Mouse (Mus musculus): ENCODE results near the gene 2410004B18Rik.
"Not testable (repeated sequence)": the region's sequence is repeated elsewhere in the genome, so short reads cannot be mapped to it uniquely, and the experiment has no call there.

The 2410004B18Rik gene

GRCm38 (mm10) chr3:145937505-145938404, at the start of gene 2410004B18Rik:
TSS of gene 2410004B18Rik (plus strand) at chr3:145938014.
- peak; percentile 86 for DNase-seq

- DNase-seq: no peak
These were observed 47.3 kb upstream of the 2410004B18Rik start for GRCm38 (mm10) chr3:145890346-145891132.

GRCm38 (mm10) chr3:145892451-145892850, 45.4 kb upstream of the 2410004B18Rik start:
- no peak for DNase-seq

- no peak for DNase-seq
These were observed 43.7 kb upstream of the 2410004B18Rik start for GRCm38 (mm10) chr3:145894131-145894530.

- DNase-seq: no peak
These were observed 40.1 kb upstream of the 2410004B18Rik start for GRCm38 (mm10) chr3:145897749-145898148.

- no peak for DNase-seq
These were observed 38.0 kb upstream of the 2410004B18Rik start for GRCm38 (mm10) chr3:145899832-145900231.

GRCm38 (mm10) chr3:145903530-145903929, 34.3 kb upstream of the 2410004B18Rik start:
- no peak for DNase-seq

- peak; percentile 23 for DNase-seq
These were observed 32.7 kb upstream of the 2410004B18Rik start for GRCm38 (mm10) chr3:145904850-145905776.

GRCm38 (mm10) chr3:145906582-145906981, 31.2 kb upstream of the 2410004B18Rik start:
- DNase-seq: no peak

- DNase-seq: no peak
These were observed 25.3 kb upstream of the 2410004B18Rik start for GRCm38 (mm10) chr3:145912512-145912911.

- no peak for DNase-seq
These were observed 24.6 kb upstream of the 2410004B18Rik start for GRCm38 (mm10) chr3:145913263-145913662.

- DNase-seq: not testable (repeated sequence)
These were observed 23.9 kb upstream of the 2410004B18Rik start for GRCm38 (mm10) chr3:145913942-145914341.

- no peak for DNase-seq
These were observed 21.4 kb upstream of the 2410004B18Rik start for GRCm38 (mm10) chr3:145916374-145916773.

GRCm38 (mm10) chr3:145916826-145917225, 21.0 kb upstream of the 2410004B18Rik start:
- no peak for DNase-seq

- no peak for DNase-seq
These were observed 15.6 kb upstream of the 2410004B18Rik start, which contains the start of gene Bcl10 for GRCm38 (mm10) chr3:145922019-145922854. TSS of gene Bcl10 (plus strand) at chr3:145922804.

GRCm38 (mm10) chr3:145922971-145923370, 14.8 kb upstream of the 2410004B18Rik start:
- no peak for DNase-seq

GRCm38 (mm10) chr3:145923874-145924577, 13.8 kb upstream of the 2410004B18Rik start:
- DNase-seq: peak; percentile 99

- DNase-seq: no peak
These were observed 13.0 kb upstream of the 2410004B18Rik start for GRCm38 (mm10) chr3:145924649-145925337.

GRCm38 (mm10) chr3:145925506-145925905, 12.3 kb upstream of the 2410004B18Rik start:
- DNase-seq: no peak

Measured in kidney, adult 11 months (tissue).